Mouse (Mus musculus) 416B (cell line): ENCODE data around the gene Tspan2.
A peak's percentile ranks its signal among the peaks of the same experiment; 100 is the strongest.

Experiments used
- DNase-seq: peaks from one replicate; pipeline ENCODE4 v3.0.0; 2011; ENCODE audit warnings: low read depth

Tspan2 gene

GRCm38 (mm10) chr3:102735031-102735558 lies 766 bp downstream of the Tspan2 start:
- DNase-seq, result no peak

GRCm38 (mm10) chr3:102735638-102736037 lies 1.3 kb downstream of the Tspan2 start:
- DNase-seq, result no peak

- no peak for DNase-seq
Observed at GRCm38 (mm10) chr3:102736436-102736835, 2.1 kb downstream of the Tspan2 start.

GRCm38 (mm10) chr3:102737106-102737505 lies 2.8 kb downstream of the Tspan2 start:
- DNase-seq, result no peak

- peak; percentile 72 for DNase-seq
Observed at GRCm38 (mm10) chr3:102738161-102738901, 4.0 kb downstream of the Tspan2 start.

GRCm38 (mm10) chr3:102738926-102739325 lies 4.6 kb downstream of the Tspan2 start:
- no peak for DNase-seq

- DNase-seq, result no peak
Observed at GRCm38 (mm10) chr3:102742725-102743124, 8.4 kb downstream of the Tspan2 start.

- DNase-seq, result no peak
Observed at GRCm38 (mm10) chr3:102743202-102743601, 8.9 kb downstream of the Tspan2 start.

GRCm38 (mm10) chr3:102743781-102744471 lies 9.6 kb downstream of the Tspan2 start:
- DNase-seq, result no peak

GRCm38 (mm10) chr3:102744657-102745056 lies 10.3 kb downstream of the Tspan2 start:
- DNase-seq, result no peak

GRCm38 (mm10) chr3:102746174-102746573 lies 11.8 kb downstream of the Tspan2 start:
- DNase-seq, result no peak

- DNase-seq, result no peak
Observed at GRCm38 (mm10) chr3:102748038-102748437, 13.7 kb downstream of the Tspan2 start.

GRCm38 (mm10) chr3:102748686-102749085 lies 14.4 kb downstream of the Tspan2 start:
- DNase-seq, result no peak

GRCm38 (mm10) chr3:102751136-102751535 lies 16.8 kb downstream of the Tspan2 start:
- no peak for DNase-seq

- DNase-seq, result no peak
Observed at GRCm38 (mm10) chr3:102751536-102751935, 17.2 kb downstream of the Tspan2 start.

- DNase-seq, result no peak
Observed at GRCm38 (mm10) chr3:102752053-102752452, 17.7 kb downstream of the Tspan2 start.

- no peak for DNase-seq
Observed at GRCm38 (mm10) chr3:102752457-102752856, 18.1 kb downstream of the Tspan2 start.

- DNase-seq, result peak; percentile 58
Observed at GRCm38 (mm10) chr3:102755801-102756200, 21.5 kb downstream of the Tspan2 start.

- DNase-seq, result no peak
Observed at GRCm38 (mm10) chr3:102757019-102757418, 22.7 kb downstream of the Tspan2 start.

GRCm38 (mm10) chr3:102760236-102760635 lies 25.9 kb downstream of the Tspan2 start:
- DNase-seq, result no peak

GRCm38 (mm10) chr3:102762388-102762787 lies 28.1 kb downstream of the Tspan2 start:
- DNase-seq, result no peak

- no peak for DNase-seq
Observed at GRCm38 (mm10) chr3:102763713-102764400, 29.5 kb downstream of the Tspan2 start.

- no peak for DNase-seq
Observed at GRCm38 (mm10) chr3:102764850-102765249, 30.5 kb downstream of the Tspan2 start.
